Mouse (Mus musculus) lung, postnatal 0 days (tissue): ENCODE measurements around the gene Lnpep. TPM values are rescaled to one million over a fixed set of nuclear protein-coding genes. Genes with fewer than 3 reads are reported as not detected.

Source experiments
- ATAC-seq: fragments of 200-750 bp; cut with Nextera tagmentation; 2 replicates; pipeline ENCODE4 v1.8.0; 2017; ENCODE audit warnings: moderate library complexity
- DNase-seq: peaks from one replicate; pipeline ENCODE4 v3.0.0-alpha.2; 2016; ENCODE audit warnings: low spot score
- H3K27ac ChIP-seq: fragments of 300-500 bp; sonication (generic); 2 replicates; pipeline ENCODE4 v1.5.1; 2014; ENCODE audit warnings: antibody characterized with exemption, mild to moderate bottlenecking, low read length, mixed read lengths
- H3K27me3 ChIP-seq: fragments of 300-500 bp; sonication (generic); replicated peaks from 2 replicates; pipeline ENCODE4 v1.6.1; 2014; ENCODE audit warnings: low read length, mixed read lengths; ENCODE audit not compliant: insufficient read depth
- H3K36me3 ChIP-seq: fragments of 300-500 bp; sonication (generic); 2 replicates; pipeline ENCODE4 v1.6.1; 2014; ENCODE audit warnings: low read length, mixed read lengths; ENCODE audit not compliant: insufficient read depth
- H3K4me1 ChIP-seq: fragments of 300-500 bp; sonication (generic); 2 replicates; pipeline ENCODE4 v1.6.1; 2014; ENCODE audit warnings: antibody characterized with exemption, low read depth, low read length, mixed read lengths; ENCODE audit not compliant: insufficient read depth
- H3K4me2 ChIP-seq: fragments of 300-500 bp; sonication (generic); replicated peaks from 2 replicates; pipeline ENCODE4 v1.6.1; 2014; ENCODE audit warnings: low read depth, mild to moderate bottlenecking, low read length, moderate library complexity, mixed read lengths
- H3K4me3 ChIP-seq: fragments of 300-500 bp; sonication (generic); 2 replicates; pipeline ENCODE4 v1.5.1; 2014; ENCODE audit warnings: low read depth, low read length
- H3K9ac ChIP-seq: fragments of 300-500 bp; sonication (generic); replicated peaks from 2 replicates; pipeline ENCODE4 v1.6.1; 2014; ENCODE audit warnings: low read depth, mild to moderate bottlenecking
- H3K9me3 ChIP-seq: fragments of 300-500 bp; sonication (generic); 2 replicates; pipeline ENCODE4 v1.6.1; 2016; ENCODE audit warnings: low read length, mixed read lengths
- CTCF ChIP-seq: IDR thresholded peaks from 2 replicates; pipeline ENCODE4 v1.5.1; 2016; ENCODE audit warnings: antibody characterized with exemption, mild to moderate bottlenecking
- EP300 ChIP-seq: IDR thresholded peaks from 2 replicates; pipeline ENCODE4 v1.6.1; 2016; ENCODE audit warnings: antibody characterized with exemption, mild to moderate bottlenecking, control low read depth
- WGBS: fragments of 180-500 bp; shearing (Covaris S2); extraction: QIAGEN DNeasy Blood & Tissue Kit; methylation state at CpG from one replicate; pipeline ENCODE4 v1.1.7; 2014; 5-methylcytosine and 5-hydroxymethylcytosine counted together
- polyA plus RNA-seq: library from polyadenylated mRNA; unstranded; fragments of >200 nt; fragmentation: Nextera tagmentation; extraction: Ambion mirVana; gene quantifications from 2 replicates; pipeline ENCODE4 v1.2.1, GENCODE M21; 2015

Gene Lnpep
- polyA plus RNA-seq, 1 experiment from 2014 or later: 7.5 TPM

DNA sequence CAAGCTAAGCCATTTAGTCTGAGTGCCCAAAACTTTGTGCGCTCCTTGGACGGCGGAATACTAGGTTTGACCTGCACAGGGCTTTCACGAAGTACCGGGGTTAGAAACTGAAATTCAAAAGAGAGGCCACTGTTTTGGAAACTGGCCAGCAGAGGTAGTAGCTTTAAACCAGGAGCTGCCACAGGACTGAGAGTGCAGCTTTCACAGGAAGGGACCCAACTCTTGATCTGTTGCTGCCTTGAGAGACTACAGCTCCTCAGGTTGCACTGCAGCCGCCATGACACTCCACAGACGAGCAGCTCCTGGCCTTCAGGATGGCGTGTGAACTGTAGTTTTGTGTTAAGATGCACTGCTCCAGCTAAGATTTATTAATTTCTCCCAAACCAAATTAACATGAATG, 132.7 kb downstream of the Lnpep start:
- H3K9ac ChIP-seq: no peak overlapping the region
- H3K27ac ChIP-seq: no peak overlapping the region
- H3K4me3 ChIP-seq: no peak overlapping the region
- H3K27me3 ChIP-seq: no peaks in the 10 kb centered on the region
- H3K4me1 ChIP-seq: no peaks in the 10 kb centered on the region
- H3K4me2 ChIP-seq: no peak overlapping the region
- H3K36me3 ChIP-seq: no peaks in the 10 kb centered on the region
- TF ChIP-seq EP300 (no peak), CTCF (no peak)
- no peak for DNase-seq
- no peak for ATAC-seq
- WGBS: 82% methylated on average over 8 of the region's 8 CpGs
- H3K9me3 ChIP-seq: no peaks in the 10 kb centered on the region

DNA sequence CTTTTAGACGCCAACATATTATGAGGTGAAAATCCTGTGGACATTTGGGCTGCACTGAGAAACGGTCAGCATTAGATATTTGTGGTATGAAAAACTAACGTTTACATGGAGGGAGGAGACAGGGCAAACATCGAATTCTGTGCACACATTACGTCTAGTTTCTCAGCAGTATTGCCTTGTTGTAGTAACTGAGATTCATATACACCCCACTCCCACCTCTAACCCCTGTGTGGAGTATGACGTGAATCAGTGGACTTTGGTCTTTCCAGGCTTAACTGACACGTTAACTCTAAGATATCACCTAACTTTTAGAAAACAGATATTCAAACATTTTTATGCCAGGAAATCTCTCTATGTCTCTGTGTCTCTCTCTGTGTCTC, 133.2 kb downstream of the Lnpep start:
- no peak overlapping the region for H3K9ac ChIP-seq

DNA sequence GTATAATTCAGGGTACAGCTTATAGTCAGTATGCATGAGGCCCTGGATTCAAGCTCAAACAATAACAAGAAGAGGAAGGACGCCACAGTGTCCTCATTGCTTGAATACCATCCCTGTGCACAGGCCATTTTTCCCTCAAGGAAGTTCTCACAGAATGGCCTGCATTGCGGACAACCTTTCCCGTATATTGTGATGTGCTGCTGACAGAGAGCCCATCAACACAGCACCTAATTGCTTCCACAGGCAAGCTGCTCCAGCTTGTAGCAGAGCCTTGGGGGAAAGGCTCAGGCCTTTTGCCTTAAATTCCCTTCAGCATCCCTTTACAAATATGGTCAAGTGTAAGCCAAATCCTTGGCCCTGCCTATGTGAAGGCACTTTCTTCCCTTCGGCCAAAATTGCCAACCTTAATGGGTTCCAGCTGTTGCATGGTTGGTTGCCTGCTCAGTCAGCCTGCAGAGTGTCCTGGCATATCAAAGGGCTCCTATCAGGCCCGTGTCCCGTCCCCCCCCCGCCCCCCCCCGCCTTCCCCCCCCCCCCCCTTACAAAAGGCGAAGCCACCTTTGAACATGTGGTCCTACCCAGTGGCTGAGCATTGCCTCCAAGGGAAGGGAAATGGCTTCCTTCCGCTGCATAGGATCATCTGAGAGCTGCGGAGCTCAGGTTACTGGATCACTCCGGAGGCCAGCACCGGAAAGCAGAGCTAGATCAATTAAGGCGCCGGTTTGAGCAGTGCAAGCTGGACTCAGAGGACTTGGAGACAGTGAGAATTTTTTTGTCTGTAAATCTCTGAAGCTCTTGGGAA, 133.8 kb downstream of the Lnpep start:
- H3K9me3 ChIP-seq: no peaks in the 10 kb centered on the region
- no peaks in the 10 kb centered on the region for H3K36me3 ChIP-seq
- ATAC-seq (no peak), DNase-seq (peak; percentile 11)
- H3K27ac ChIP-seq: no peak overlapping the region
- H3K4me1 ChIP-seq: no peaks in the 10 kb centered on the region
- no peaks in the 10 kb centered on the region for H3K27me3 ChIP-seq
- no peak overlapping the region for H3K4me2 ChIP-seq
- TF ChIP-seq CTCF: no peak
- TF ChIP-seq EP300: no peak
- H3K4me3 ChIP-seq: no peak overlapping the region
- 39% methylated on average over 10 of the region's 15 CpGs for WGBS
- no peak overlapping the region for H3K9ac ChIP-seq

More for the DNA sequence above, 133.2 kb downstream of the Lnpep start:
- DNase-seq: no peak
- Histone ChIP-seq H3K36me3 (no peaks in the 10 kb centered on the region), H3K4me1 (no peaks in the 10 kb centered on the region), H3K27ac (no peak overlapping the region), H3K27me3 (no peaks in the 10 kb centered on the region), H3K4me2 (no peak overlapping the region), H3K4me3 (no peak overlapping the region), H3K9me3 (no peaks in the 10 kb centered on the region)
- WGBS: 46% methylated on average over 7 of the region's 7 CpGs
- no peak for ATAC-seq
- TF ChIP-seq EP300: no peak
- TF ChIP-seq CTCF: no peak

DNA sequence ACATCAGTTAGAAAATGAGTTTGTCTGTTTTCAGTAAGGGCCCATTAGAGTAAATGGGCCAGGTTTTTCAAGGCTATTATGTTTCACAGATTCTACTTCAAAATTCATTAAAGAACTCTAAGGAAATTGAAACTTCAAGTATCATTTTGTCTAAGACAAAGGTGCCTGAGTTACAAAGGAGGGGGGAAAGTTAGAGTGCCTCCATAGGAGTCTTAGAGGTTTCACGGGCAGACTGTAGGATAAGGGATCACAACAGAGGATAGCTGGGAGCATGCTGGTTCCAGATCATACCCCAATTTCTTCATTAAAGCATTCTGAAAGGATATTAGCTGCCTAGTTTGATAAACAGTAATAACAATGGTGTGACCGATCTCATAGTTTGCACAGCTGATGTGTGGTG, 139.1 kb downstream of the Lnpep start:
- TF ChIP-seq CTCF (no peak), EP300 (no peak)
- no peak for DNase-seq
- H3K27ac ChIP-seq: no peak overlapping the region
- no peak overlapping the region for H3K4me2 ChIP-seq
- no peaks in the 10 kb centered on the region for H3K27me3 ChIP-seq
- 47% methylated on average over 2 of the region's 2 CpGs for WGBS
- H3K9me3 ChIP-seq: no peaks in the 10 kb centered on the region
- H3K4me1 ChIP-seq: no peaks in the 10 kb centered on the region
- no peak overlapping the region for H3K4me3 ChIP-seq
- H3K9ac ChIP-seq: no peak overlapping the region
- no peak for ATAC-seq
- no peaks in the 10 kb centered on the region for H3K36me3 ChIP-seq

Other genes with a start within 250 kb of the Lnpep start
- gene Lix1, start 222.4 kb downstream of the Lnpep start, polyA plus RNA-seq: 1.2 and 1.6 TPM in 2 replicates
- not detected in 2 replicates for gene Vmn2r90, start 78.7 kb upstream of the Lnpep start, polyA plus RNA-seq
- gene Spaca6, start 202.1 kb upstream of the Lnpep start, polyA plus RNA-seq: 16.6 and 17.9 TPM in 2 replicates
- 1.9 and 2.4 TPM in 2 replicates for gene Has1, start 230.2 kb upstream of the Lnpep start, polyA plus RNA-seq